Mouse (Mus musculus): ENCODE results near the gene Apol8. TPM values are rescaled to one million over a fixed set of nuclear protein-coding genes. Genes with fewer than 3 reads are reported as not detected.
"Not testable (repeated sequence)": the region's sequence is repeated elsewhere in the genome, so short reads cannot be mapped to it uniquely, and the experiment has no call there.

Gene Apol8
- polyA plus RNA-seq, 1 experiment from 2014 or later: 0.08 TPM

DNA sequence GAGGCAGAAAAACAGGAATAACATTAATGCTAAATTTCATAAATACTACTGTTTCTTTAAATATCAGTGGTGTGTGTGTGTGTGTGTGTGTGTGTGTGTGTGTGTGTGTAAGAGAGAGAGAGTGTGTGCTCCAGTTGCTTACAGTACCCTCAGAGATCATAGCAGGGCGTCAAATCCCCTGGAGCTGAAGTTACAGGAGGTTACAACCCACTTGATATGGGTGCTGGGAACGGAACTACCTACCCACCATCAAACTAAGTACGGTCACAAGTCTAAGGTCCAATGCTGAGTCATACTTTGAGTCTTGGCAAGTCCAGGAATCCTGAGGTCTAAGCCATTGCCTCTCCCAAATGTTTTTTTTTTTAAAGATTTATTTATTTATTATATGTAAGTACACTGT lies 29.1 kb downstream of the Apol8 start:
- H3K9me3 ChIP-seq (replicated peaks); H3K9ac ChIP-seq; H3K36me3 ChIP-seq; H3K27ac ChIP-seq (replicated peaks); ATAC-seq (ENCODE audit: insufficient number of reproducible peaks, low FRiP score, low TSS enrichment, low read depth); H3K4me1 ChIP-seq; H3K4me3 ChIP-seq (replicated peaks); H3K4me2 ChIP-seq (replicated peaks); H3K27me3 ChIP-seq: not testable (repeated sequence)
- WGBS: 78% methylated on average over 3 of the region's 3 CpGs

DNA sequence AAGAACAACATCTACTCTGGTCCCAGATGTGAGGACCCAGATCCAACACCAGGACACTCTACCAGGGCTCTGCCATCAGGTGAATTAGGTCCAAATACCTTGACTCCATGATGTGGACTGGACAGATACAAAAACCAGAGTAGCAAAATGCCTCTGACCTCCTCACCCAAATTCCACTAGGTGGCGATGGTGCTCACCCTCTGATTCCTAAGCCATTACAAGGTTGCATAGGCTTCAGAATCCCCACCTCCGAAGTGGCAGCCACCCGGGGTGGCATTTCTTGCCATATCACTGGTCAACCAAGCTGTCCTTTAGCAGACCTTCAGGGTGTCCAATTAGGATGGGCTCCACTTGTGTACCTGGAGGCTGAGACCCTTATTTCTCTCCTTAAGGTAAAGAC lies 29.7 kb downstream of the Apol8 start:
- not testable (repeated sequence) for H3K4me3 ChIP-seq (replicated peaks); H3K4me2 ChIP-seq (replicated peaks); H3K4me1 ChIP-seq; H3K27ac ChIP-seq (replicated peaks); H3K27me3 ChIP-seq; ATAC-seq (ENCODE audit: insufficient number of reproducible peaks, low FRiP score, low TSS enrichment, low read depth); H3K9ac ChIP-seq; H3K9me3 ChIP-seq (replicated peaks); H3K36me3 ChIP-seq
- WGBS: 7% methylated on average over 3 of the region's 3 CpGs

DNA sequence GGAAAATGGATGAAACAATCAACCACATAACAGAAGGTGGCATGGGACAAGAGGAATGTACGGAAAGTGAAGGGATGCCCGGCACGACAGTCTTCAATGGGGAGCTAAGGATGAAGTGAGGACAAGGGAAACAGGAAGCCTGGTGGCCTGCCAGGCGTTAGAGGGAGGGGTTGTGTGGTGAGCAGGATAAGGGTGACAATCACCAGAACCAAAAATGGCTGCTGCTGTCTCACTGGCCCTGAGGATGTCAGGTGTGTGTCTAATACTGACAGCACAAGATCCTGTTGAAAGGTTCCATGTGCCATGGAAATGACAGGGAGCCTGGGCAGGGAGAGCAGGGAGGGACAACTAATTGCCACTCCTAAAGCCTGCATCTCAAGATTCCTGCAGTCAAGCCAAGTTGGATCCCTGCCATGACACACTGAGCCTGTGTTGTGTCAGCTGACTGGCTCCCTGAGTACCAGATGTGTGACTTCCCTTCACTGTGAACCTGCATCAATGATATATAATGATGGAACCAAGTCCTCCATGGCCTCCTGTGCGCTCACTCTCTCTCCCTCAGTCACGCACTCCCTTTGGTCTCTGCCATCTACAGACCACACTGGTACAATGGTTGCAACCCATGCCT lies 31.3 kb downstream of the Apol8 start:
- H3K4me2 ChIP-seq (replicated peaks); H3K36me3 ChIP-seq; H3K27ac ChIP-seq (replicated peaks); H3K9me3 ChIP-seq (replicated peaks); H3K27me3 ChIP-seq; H3K9ac ChIP-seq; H3K4me3 ChIP-seq (replicated peaks); ATAC-seq (ENCODE audit: insufficient number of reproducible peaks, low FRiP score, low TSS enrichment, low read depth); H3K4me1 ChIP-seq: not testable (repeated sequence)
- 69% methylated on average over 6 of the region's 6 CpGs for WGBS

DNA sequence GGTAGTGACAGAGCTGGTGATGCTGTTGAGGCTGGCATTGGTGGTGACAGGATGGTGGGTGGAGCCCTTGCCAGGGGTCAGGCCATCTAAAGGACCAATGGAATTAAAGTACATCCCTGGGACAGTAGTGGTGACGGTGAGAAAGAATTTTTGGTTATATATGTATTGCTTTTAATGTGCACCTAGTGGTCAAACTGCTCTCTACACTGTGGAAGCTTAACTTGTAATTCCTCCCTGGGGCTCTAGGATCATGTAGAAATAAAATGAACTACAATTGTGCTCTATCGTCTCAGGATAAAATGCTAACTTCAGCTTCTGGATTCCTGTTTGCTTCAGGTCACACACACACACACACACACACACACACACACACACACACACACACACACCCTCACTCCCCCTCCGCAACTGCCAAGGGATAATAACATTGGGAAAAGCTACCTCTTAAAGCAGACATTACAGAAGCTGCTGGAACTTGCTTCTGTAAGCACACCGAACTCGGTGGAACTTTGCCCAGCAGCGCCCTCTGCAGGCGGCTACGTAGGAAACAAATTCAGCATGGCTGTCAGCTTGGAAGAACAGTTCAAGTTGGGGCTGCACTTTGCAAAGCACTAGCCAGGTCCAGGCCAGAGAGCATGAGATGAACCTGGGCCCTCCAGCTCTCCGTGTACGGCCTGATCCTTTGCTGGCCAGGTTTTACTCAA lies 32.4 kb downstream of the Apol8 start:
- not testable (repeated sequence) for H3K4me1 ChIP-seq; H3K27ac ChIP-seq (replicated peaks); H3K4me2 ChIP-seq (replicated peaks); H3K36me3 ChIP-seq; H3K4me3 ChIP-seq (replicated peaks); H3K27me3 ChIP-seq; H3K9me3 ChIP-seq (replicated peaks); ATAC-seq (ENCODE audit: insufficient number of reproducible peaks, low FRiP score, low TSS enrichment, low read depth); H3K9ac ChIP-seq
- 15% methylated on average over 3 of the region's 10 CpGs for WGBS

DNA sequence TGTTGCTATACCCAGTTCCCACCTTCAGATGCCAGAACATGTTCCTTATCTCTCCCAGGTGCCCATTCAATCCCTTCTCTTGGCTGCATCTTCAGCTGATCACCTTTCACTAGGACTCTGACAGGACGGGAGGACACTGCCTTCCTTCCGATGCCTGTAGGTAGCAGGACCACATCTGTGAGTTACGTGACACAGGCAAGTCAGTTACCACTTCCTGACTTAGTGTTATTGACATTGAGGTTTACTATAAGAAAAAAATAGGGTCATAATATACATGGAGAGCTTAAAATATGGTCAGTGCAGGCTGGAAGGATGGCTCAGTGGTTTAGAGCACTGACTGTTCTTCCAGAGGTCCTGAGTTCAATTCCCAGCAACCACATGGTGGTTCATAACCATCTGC lies 35.3 kb downstream of the Apol8 start:
- not testable (repeated sequence) for H3K4me2 ChIP-seq (replicated peaks); H3K9ac ChIP-seq; H3K4me1 ChIP-seq; ATAC-seq (ENCODE audit: insufficient number of reproducible peaks, low FRiP score, low TSS enrichment, low read depth); H3K9me3 ChIP-seq (replicated peaks); H3K27ac ChIP-seq (replicated peaks); H3K27me3 ChIP-seq; H3K4me3 ChIP-seq (replicated peaks); H3K36me3 ChIP-seq
- WGBS: no CpG with 5 or more reads among the region's 3 CpGs

DNA sequence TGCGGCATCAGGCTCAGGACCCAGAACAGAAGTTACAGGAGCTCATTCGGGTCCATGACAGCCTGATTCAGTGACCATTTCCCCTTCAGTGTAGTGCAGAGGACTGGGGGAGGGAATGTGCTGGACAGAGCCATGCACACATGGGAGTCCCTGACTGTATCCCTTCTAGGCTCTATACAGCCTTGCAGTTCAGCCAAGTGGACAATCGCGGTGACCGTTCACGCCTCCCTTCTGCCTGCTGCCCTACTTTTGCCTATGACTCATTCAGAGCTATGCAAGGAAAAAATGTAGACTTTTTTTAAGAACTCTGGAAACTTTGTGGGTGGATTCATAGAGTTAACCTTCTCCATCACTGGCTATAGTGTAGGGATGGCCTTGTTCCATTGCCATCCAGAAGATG lies 38.6 kb downstream of the Apol8 start:
- not testable (repeated sequence) for H3K4me1 ChIP-seq; H3K27ac ChIP-seq (replicated peaks); H3K27me3 ChIP-seq; H3K9me3 ChIP-seq (replicated peaks); H3K9ac ChIP-seq; H3K36me3 ChIP-seq; H3K4me2 ChIP-seq (replicated peaks); H3K4me3 ChIP-seq (replicated peaks); ATAC-seq (ENCODE audit: insufficient number of reproducible peaks, low FRiP score, low TSS enrichment, low read depth)
- WGBS: 77% methylated on average over 5 of the region's 6 CpGs

DNA sequence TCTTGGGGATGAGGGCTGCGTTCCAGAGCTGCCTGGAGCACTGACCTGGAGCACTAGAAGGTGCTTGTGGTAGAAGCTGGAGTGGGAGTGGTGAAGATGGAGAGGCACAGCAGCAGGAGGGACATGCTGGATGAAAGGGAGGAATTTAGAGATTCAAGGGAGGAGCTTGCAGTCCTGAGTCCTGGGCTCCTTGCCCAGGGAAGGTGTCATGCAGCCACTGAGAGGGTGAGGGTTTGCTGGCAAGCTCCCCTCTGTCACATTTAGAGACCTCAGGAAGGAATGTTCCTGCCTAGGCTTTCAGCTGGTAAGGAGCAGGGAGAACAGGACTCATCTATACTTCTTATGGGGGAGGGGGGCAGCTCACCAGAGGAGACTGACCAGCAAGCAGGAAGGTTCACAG lies 47.9 kb downstream of the Apol8 start:
- H3K4me3 ChIP-seq (replicated peaks); ATAC-seq (ENCODE audit: insufficient number of reproducible peaks, low FRiP score, low TSS enrichment, low read depth); H3K27me3 ChIP-seq; H3K4me1 ChIP-seq; H3K9ac ChIP-seq; H3K27ac ChIP-seq (replicated peaks); H3K4me2 ChIP-seq (replicated peaks); H3K9me3 ChIP-seq (replicated peaks); H3K36me3 ChIP-seq: not testable (repeated sequence)
- WGBS: 63% methylated on average over 1 of the region's 1 CpGs

DNA sequence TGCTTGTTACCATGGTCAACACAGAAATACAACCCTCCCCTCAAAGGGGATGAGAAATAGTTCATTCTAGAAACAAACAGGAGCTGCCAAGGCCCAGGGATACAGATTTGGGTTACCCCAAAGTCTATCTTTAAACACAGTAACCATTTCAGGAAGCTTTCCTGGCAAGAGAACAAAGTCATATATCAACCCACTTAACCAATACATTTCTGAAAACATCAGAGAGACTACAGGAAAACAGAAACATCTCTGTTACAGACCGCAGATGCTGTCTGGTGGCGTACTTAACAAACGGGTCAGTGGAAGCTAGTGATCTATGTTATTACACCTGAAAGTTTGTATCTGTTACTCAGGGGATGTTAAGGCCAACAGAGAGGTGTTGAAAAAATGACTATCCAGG lies 51.5 kb downstream of the Apol8 start:
- not testable (repeated sequence) for ATAC-seq (ENCODE audit: insufficient number of reproducible peaks, low FRiP score, low TSS enrichment, low read depth); H3K4me2 ChIP-seq (replicated peaks)
- 69% methylated on average over 3 of the region's 3 CpGs for WGBS

DNA sequence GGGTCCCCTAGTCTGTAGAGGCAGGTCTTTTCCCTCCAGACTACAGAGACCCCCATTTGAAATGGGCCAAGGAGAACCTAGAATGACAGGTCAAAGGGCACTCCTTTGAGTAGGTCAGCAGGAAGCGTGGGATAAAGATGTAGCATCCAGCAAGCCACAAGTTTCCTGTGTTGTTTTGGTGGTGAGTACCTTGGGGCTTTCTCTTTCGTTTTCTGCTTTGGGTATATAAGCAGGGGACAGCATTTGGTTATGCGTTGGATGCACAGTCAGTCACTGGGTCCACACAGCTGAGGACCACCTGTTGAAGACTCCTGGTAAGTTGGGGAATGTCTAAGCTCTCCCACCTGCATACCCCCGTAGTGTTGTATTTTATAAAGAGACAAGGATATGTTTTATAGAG lies 58.1 kb downstream of the Apol8 start, which contains the start of gene Apol7e:
Gene Apol7e (plus strand): TSS at position 202 of the 400 bp plus-strand sequence.
- not testable (repeated sequence) for H3K4me3 ChIP-seq (replicated peaks); H3K4me1 ChIP-seq; H3K9ac ChIP-seq; H3K27ac ChIP-seq (replicated peaks); H3K27me3 ChIP-seq; H3K9me3 ChIP-seq (replicated peaks); ATAC-seq (ENCODE audit: insufficient number of reproducible peaks, low FRiP score, low TSS enrichment, low read depth); H3K36me3 ChIP-seq; H3K4me2 ChIP-seq (replicated peaks)
- 76% methylated on average over 4 of the region's 4 CpGs for WGBS

More for the DNA sequence above, 51.5 kb downstream of the Apol8 start:
- not testable (repeated sequence) for H3K27me3 ChIP-seq; H3K9me3 ChIP-seq (replicated peaks); H3K4me1 ChIP-seq; H3K9ac ChIP-seq; H3K27ac ChIP-seq (replicated peaks); H3K36me3 ChIP-seq; H3K4me3 ChIP-seq (replicated peaks)

Other genes starting within 250 kb of the Apol8 start
- gene Apol11a, start 248.7 kb downstream of the Apol8 start, polyA plus RNA-seq (2015; fragmentation: Nextera tagmentation; extraction: Ambion mirVana): not detected in 2 replicates
- gene Apol7c, start 223.7 kb downstream of the Apol8 start, polyA plus RNA-seq (2015; fragmentation: Nextera tagmentation; extraction: Ambion mirVana): not detected in 2 replicates
- gene 1700025B11Rik, start 195.1 kb downstream of the Apol8 start, polyA plus RNA-seq (2015; fragmentation: Nextera tagmentation; extraction: Ambion mirVana): not detected in 2 replicates
- gene Apol10b, start 160.9 kb downstream of the Apol8 start, polyA plus RNA-seq (2015; fragmentation: Nextera tagmentation; extraction: Ambion mirVana): 0.17 and 0.18 TPM in 2 replicates
- not detected in 2 replicates for gene Gm36245, start 157.7 kb downstream of the Apol8 start, polyA plus RNA-seq (2015; fragmentation: Nextera tagmentation; extraction: Ambion mirVana)
- gene Apol11b, start 113.7 kb downstream of the Apol8 start, polyA plus RNA-seq (2015; fragmentation: Nextera tagmentation; extraction: Ambion mirVana): 0.13 TPM in 1 of 2 replicates, not detected in the other
- not detected in 2 replicates for gene Apol7e, start 58.1 kb downstream of the Apol8 start, polyA plus RNA-seq (2015; fragmentation: Nextera tagmentation; extraction: Ambion mirVana)
- gene Apol9b, start 28.0 kb downstream of the Apol8 start, polyA plus RNA-seq (2015; fragmentation: Nextera tagmentation; extraction: Ambion mirVana): 0.13 and 0.41 TPM in 2 replicates
- gene Myh9, start 85.2 kb upstream of the Apol8 start, polyA plus RNA-seq (2015; fragmentation: Nextera tagmentation; extraction: Ambion mirVana): 41.1 and 41.7 TPM in 2 replicates
- gene Txn2, start 172.0 kb upstream of the Apol8 start, polyA plus RNA-seq (2015; fragmentation: Nextera tagmentation; extraction: Ambion mirVana): 225 and 235 TPM in 2 replicates
- 4.9 and 6.1 TPM in 2 replicates for gene Foxred2, start 199.7 kb upstream of the Apol8 start, polyA plus RNA-seq (2015; fragmentation: Nextera tagmentation; extraction: Ambion mirVana)
- gene Eif3d, start 213.8 kb upstream of the Apol8 start, polyA plus RNA-seq (2015; fragmentation: Nextera tagmentation; extraction: Ambion mirVana): 177 and 186 TPM in 2 replicates